Mouse (Mus musculus) midbrain, embryonic 13.5 days (tissue): ENCODE data around the gene Ndufa13. TPM values are rescaled to one million over a fixed set of nuclear protein-coding genes. Genes with fewer than 3 reads are reported as not detected.
A peak's percentile ranks its signal among the peaks of the same experiment; 100 is the strongest.
"Not testable (repeated sequence)": the region's sequence is repeated elsewhere in the genome, so short reads cannot be mapped to it uniquely, and the experiment has no call there.

Experiments used
- ATAC-seq: fragments of 200-750 bp; cut with Nextera tagmentation; 2 replicates; pipeline ENCODE4 v1.8.0; 2017; ENCODE audit warnings: mild to moderate bottlenecking, moderate TSS enrichment, moderate library complexity
- H3K27ac ChIP-seq: fragments of 300-500 bp; sonication (generic); 2 replicates; pipeline ENCODE4 v1.5.1; 2015; ENCODE audit warnings: inconsistent platforms, mild to moderate bottlenecking, moderate library complexity
- H3K27me3 ChIP-seq: fragments of 300-500 bp; sonication (generic); 2 replicates; pipeline ENCODE4 v1.6.1; 2015; ENCODE audit warnings: mild to moderate bottlenecking, inconsistent platforms
- H3K36me3 ChIP-seq: fragments of 300-500 bp; sonication (generic); 2 replicates; pipeline ENCODE4 v1.6.1; 2015; ENCODE audit warnings: mild to moderate bottlenecking, inconsistent platforms
- H3K4me1 ChIP-seq: fragments of 300-500 bp; sonication (generic); replicated peaks from 2 replicates; pipeline ENCODE4 v1.6.1; 2015; ENCODE audit warnings: inconsistent platforms
- H3K4me2 ChIP-seq: fragments of 300-500 bp; sonication (generic); replicated peaks from 2 replicates; pipeline ENCODE4 v1.6.1; 2015; ENCODE audit warnings: moderate library complexity, mild to moderate bottlenecking, inconsistent platforms
- H3K4me3 ChIP-seq: fragments of 300-500 bp; sonication (generic); replicated peaks from 2 replicates; pipeline ENCODE4 v1.5.1; 2015; ENCODE audit warnings: mild to moderate bottlenecking, inconsistent platforms
- H3K9ac ChIP-seq: fragments of 300-500 bp; sonication (generic); replicated peaks from 2 replicates; pipeline ENCODE4 v1.6.1; 2015; ENCODE audit warnings: mild to moderate bottlenecking, inconsistent platforms
- H3K9me3 ChIP-seq: fragments of 300-500 bp; sonication (generic); 2 replicates; pipeline ENCODE4 v1.6.1; 2016; ENCODE audit warnings: mild to moderate bottlenecking, inconsistent platforms
- WGBS: fragments of 180-500 bp; shearing (Covaris S2); methylation state at CpG from one replicate; pipeline ENCODE4 v1.1.7; 2015; 5-methylcytosine and 5-hydroxymethylcytosine counted together
- polyA plus RNA-seq: library from polyadenylated mRNA; unstranded; fragments of >200 nt; fragmentation: Nextera tagmentation; extraction: Ambion mirVana; gene quantifications from 2 replicates; pipeline ENCODE4 v1.2.1, GENCODE M21; 2015

Gene Ndufa13
- polyA plus RNA-seq: 174 and 181 TPM in 2 replicates

- 6% methylated on average over 89 of the region's 89 CpGs for WGBS
- Histone ChIP-seq H3K27ac (peak within 1 kb of the TSS; percentile 88), H3K9ac (peak within 1 kb of the TSS; percentile 81), H3K27me3 (no peaks in the 10 kb centered on the region), H3K9me3 (no peaks in the 10 kb centered on the region), H3K4me1 (peaks cover 53% of the 10 kb centered on the region), H3K36me3 (peaks cover 3% of the 10 kb centered on the region; the same call in 1 of the 2 replicates), H3K4me2 (peak within 1 kb of the TSS; percentile 98), H3K4me3 (peak within 1 kb of the TSS; percentile 76)
- peak; percentile 15 for ATAC-seq
Observed at GRCm38 (mm10) chr8:69902163-69903062, at the start of gene Ndufa13, which contains the start of the genes Tssk6 and Yjefn3. Gene Ndufa13, minus strand, starts transcription at chr8:69902558. Gene Tssk6, plus strand, starts transcription at chr8:69902184. Gene Yjefn3, minus strand, starts transcription at chr8:69902712.

DNA sequence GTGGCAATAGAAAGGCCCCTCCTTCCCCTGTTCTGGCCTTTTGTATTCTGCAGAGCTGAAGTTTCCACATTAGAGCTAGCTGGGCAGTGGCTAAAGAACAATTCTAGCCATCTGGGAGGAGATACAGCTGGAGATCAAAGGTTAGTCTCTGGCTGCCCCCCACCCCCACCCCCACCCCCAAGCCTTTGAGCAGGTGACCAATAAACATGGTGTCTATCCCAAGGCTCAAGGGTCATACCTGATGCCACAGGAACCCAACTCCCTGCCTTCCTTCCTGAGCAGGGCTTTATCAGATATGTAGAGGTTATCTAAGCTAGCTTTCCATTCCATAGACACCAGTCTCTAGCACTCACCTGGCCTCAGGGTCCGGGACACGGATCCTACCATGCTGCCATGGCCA, 47.9 kb upstream of the Ndufa13 start:
- no peaks in the 10 kb centered on the region for H3K9me3 ChIP-seq
- no peak overlapping the region for H3K9ac ChIP-seq
- no peak for ATAC-seq
- no peaks in the 10 kb centered on the region for H3K4me1 ChIP-seq
- 100% methylated on average over 2 of the region's 2 CpGs for WGBS
- H3K4me3 ChIP-seq: no peak overlapping the region
- H3K36me3 ChIP-seq: 0 out of 2 replicates have a peak, but pooled peaks cover 9% of the 10 kb centered on the region
- no peak overlapping the region for H3K4me2 ChIP-seq
- no peaks in the 10 kb centered on the region for H3K27me3 ChIP-seq
- H3K27ac ChIP-seq: no peak overlapping the region

DNA sequence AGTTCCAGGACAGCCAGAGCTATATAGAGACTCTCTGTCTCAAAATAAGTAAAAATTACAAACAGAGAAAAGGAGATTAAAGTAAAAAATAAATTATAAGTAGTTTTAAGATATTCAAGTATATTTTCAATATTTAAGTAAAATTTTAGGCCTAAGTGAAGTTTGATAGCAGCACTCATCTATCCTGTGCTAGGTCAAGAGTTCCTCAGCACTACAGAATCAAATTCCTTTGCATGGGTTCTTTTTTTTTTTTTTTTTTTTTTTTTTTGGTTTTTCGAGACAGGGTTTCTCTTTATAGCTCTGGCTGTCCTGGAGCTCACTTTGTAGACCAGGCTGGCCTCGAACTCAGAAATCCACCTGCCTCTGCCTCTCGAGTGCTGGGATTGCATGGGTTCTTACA, 40.1 kb upstream of the Ndufa13 start:
- H3K27ac ChIP-seq, H3K36me3 ChIP-seq, H3K9me3 ChIP-seq, H3K9ac ChIP-seq, H3K4me3 ChIP-seq, H3K4me1 ChIP-seq, ATAC-seq, H3K4me2 ChIP-seq, H3K27me3 ChIP-seq: not testable (repeated sequence)
- WGBS: 89% methylated on average over 2 of the region's 3 CpGs

GRCm38 (mm10) chr8:69940386-69940785, 38.0 kb upstream of the Ndufa13 start:
- Histone ChIP-seq H3K27ac (no peak overlapping the region), H3K4me3 (no peak overlapping the region), H3K9ac (no peak overlapping the region), H3K9me3 (no peaks in the 10 kb centered on the region), H3K4me2 (no peak overlapping the region), H3K36me3 (peaks cover 4% of the 10 kb centered on the region), H3K27me3 (no peaks in the 10 kb centered on the region), H3K4me1 (peaks cover 14% of the 10 kb centered on the region)
- 93% methylated on average over 2 of the region's 2 CpGs for WGBS
- no peak for ATAC-seq

DNA sequence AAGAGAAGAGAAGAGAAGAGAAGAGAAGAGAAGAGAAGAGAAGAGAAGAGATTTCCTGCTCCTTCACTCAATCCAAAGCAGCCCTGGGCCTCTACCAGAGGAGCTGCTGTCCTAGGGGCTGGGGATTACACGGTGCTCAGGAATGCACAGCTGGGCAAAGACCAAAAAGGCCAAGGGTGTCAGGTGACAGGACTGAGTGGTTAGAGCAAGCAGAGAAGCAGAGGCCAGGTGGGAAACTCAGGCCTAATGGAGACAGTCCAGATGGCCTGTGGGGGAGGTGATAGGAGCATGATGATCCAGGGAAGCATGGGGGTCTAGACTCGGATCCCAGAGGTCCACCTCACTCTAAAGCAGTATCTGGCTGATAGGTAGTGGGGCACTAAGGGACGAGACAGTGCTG, 37.3 kb upstream of the Ndufa13 start:
- 60% methylated on average over 3 of the region's 3 CpGs for WGBS
- Histone ChIP-seq H3K9ac (no peak overlapping the region), H3K4me1 (peaks cover 14% of the 10 kb centered on the region), H3K9me3 (no peaks in the 10 kb centered on the region), H3K4me3 (no peak overlapping the region), H3K36me3 (peaks cover 10% of the 10 kb centered on the region), H3K27ac (no peak overlapping the region), H3K4me2 (no peak overlapping the region), H3K27me3 (no peaks in the 10 kb centered on the region)
- no peak for ATAC-seq

DNA sequence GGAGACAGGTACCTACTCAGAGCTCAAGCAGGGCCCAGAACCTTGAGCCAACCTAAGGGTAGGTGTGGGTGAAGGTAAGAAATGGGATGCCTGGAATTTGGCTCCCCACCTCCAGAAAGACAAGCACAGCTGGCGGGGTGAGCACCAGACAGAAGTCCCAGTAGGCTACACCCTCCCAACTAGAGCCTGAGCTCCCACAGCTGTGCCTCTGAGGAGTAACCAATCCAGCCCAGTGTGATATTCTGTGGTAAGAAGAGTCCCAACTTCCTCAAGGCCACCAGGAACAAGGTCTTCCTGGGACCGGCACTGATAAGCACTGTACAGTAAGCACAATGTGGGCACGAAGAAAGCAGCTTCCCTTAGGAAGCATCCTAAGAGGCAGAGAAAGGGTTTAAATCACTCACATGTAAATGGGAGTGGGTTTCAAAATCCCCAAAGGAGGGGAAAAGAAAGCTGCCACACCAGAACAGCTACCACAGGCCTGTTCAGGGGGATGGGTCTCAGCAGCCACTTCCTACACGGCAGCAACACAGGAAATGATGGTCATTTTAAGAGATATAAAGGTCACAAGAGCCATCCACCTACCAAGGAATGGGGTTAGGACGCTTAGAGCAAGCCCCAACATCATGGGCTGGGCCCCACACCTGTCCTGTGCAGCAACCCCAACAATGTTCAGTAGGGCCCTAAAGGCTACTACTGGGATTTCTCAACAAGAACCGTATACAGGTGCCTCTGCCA, 36.1 kb upstream of the Ndufa13 start:
- no peak for ATAC-seq
- Histone ChIP-seq H3K36me3 (peaks cover 18% of the 10 kb centered on the region), H3K27ac (no peak overlapping the region), H3K4me1 (peaks cover 14% of the 10 kb centered on the region), H3K9ac (no peak overlapping the region), H3K27me3 (no peaks in the 10 kb centered on the region), H3K9me3 (no peaks in the 10 kb centered on the region), H3K4me3 (no peak overlapping the region), H3K4me2 (no peak overlapping the region)
- WGBS: 93% methylated on average over 6 of the region's 6 CpGs

- no peak overlapping the region for H3K4me2 ChIP-seq
- WGBS: 85% methylated on average over 3 of the region's 3 CpGs
Observed at GRCm38 (mm10) chr8:69937466-69937865, 35.1 kb upstream of the Ndufa13 start.

DNA sequence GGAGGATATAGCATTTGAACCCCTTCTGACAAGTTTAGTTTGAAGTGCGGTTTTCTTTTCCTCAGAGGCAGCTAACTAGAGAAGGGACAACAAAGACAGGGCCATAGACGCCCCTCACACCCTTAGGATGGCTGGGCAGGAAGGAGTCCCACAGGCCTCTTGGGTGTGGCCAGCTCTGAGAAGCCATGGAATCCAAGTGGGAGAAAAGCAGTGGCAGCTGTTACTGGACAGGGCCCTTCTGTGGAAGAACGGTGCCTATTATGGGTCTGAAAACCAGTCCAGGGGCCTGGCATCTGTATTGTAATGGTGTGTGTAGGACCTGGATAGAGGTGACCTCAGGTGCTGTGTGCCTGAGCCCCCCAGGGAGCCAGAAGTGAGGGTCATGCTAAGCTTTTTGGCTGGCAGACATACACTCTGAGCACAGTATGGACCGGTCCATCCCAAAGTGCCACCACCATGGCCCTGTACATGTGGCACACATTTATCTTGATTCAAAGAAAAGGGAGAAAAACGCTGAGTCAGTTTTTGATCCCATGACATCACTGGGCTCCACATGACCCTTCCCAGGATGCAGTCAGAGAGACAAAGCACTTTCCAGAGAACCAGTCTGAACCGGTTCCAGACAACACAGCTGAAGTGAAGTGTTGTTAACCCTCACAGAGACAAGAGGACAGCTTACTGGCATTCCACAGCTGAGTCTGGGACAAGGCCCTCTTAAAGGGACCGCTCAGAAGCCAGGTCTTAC, 33.9 kb upstream of the Ndufa13 start:
- H3K27ac ChIP-seq: peak overlapping the region; percentile 61
- no peaks in the 10 kb centered on the region for H3K27me3 ChIP-seq
- no peak overlapping the region for H3K4me2 ChIP-seq
- 65% methylated on average over 7 of the region's 7 CpGs for WGBS
- no peak overlapping the region for H3K4me3 ChIP-seq
- peaks cover 18% of the 10 kb centered on the region for H3K36me3 ChIP-seq
- H3K9me3 ChIP-seq: no peaks in the 10 kb centered on the region
- H3K4me1 ChIP-seq: peaks cover 14% of the 10 kb centered on the region
- H3K9ac ChIP-seq: no peak overlapping the region
- peak; percentile 74 for ATAC-seq

More at GRCm38 (mm10) chr8:69937466-69937865, 35.1 kb upstream of the Ndufa13 start:
- ATAC-seq: no peak
- Histone ChIP-seq H3K27ac (no peak overlapping the region), H3K9me3 (no peaks in the 10 kb centered on the region), H3K9ac (no peak overlapping the region), H3K36me3 (peaks cover 18% of the 10 kb centered on the region), H3K4me3 (no peak overlapping the region), H3K4me1 (peaks cover 14% of the 10 kb centered on the region), H3K27me3 (no peaks in the 10 kb centered on the region)

- no peaks in the 10 kb centered on the region for H3K27me3 ChIP-seq
- 94% methylated on average over 3 of the region's 3 CpGs for WGBS
- no peak for ATAC-seq
Observed at GRCm38 (mm10) chr8:69935431-69935830, 33.1 kb upstream of the Ndufa13 start.

GRCm38 (mm10) chr8:69934582-69934981, 32.2 kb upstream of the Ndufa13 start:
- no peaks in the 10 kb centered on the region for H3K27me3 ChIP-seq
- no peak overlapping the region for H3K4me3 ChIP-seq
- no peak for ATAC-seq
- H3K36me3 ChIP-seq: peaks cover 18% of the 10 kb centered on the region
- no peak overlapping the region for H3K27ac ChIP-seq
- no peak overlapping the region; the same call in 1 of the 2 replicates for H3K9ac ChIP-seq
- 92% methylated on average over 5 of the region's 5 CpGs for WGBS
- no peaks in the 10 kb centered on the region for H3K9me3 ChIP-seq
- H3K4me2 ChIP-seq: no peak overlapping the region
- H3K4me1 ChIP-seq: peaks cover 14% of the 10 kb centered on the region

More at GRCm38 (mm10) chr8:69935431-69935830, 33.1 kb upstream of the Ndufa13 start:
- Histone ChIP-seq H3K9me3 (no peaks in the 10 kb centered on the region), H3K4me2 (no peak overlapping the region), H3K4me1 (peaks cover 14% of the 10 kb centered on the region), H3K4me3 (no peak overlapping the region), H3K36me3 (peaks cover 18% of the 10 kb centered on the region), H3K27ac (peak overlapping the region; percentile 30; the same call in 1 of the 2 replicates), H3K9ac (no peak overlapping the region)

GRCm38 (mm10) chr8:69933811-69934210, 31.5 kb upstream of the Ndufa13 start:
- Histone ChIP-seq H3K27ac (no peak overlapping the region), H3K27me3 (no peaks in the 10 kb centered on the region), H3K4me2 (no peak overlapping the region), H3K9ac (no peak overlapping the region), H3K4me3 (no peak overlapping the region), H3K9me3 (no peaks in the 10 kb centered on the region), H3K4me1 (peaks cover 14% of the 10 kb centered on the region), H3K36me3 (peaks cover 20% of the 10 kb centered on the region)
- WGBS: 94% methylated on average over 2 of the region's 2 CpGs
- ATAC-seq: no peak
